Mouse (Mus musculus): Measurements from ENCODE around the gene Snx6.
"Not testable (repeated sequence)": the region's sequence is repeated elsewhere in the genome, so short reads cannot be mapped to it uniquely, and the experiment has no call there.

Snx6 gene

DNA sequence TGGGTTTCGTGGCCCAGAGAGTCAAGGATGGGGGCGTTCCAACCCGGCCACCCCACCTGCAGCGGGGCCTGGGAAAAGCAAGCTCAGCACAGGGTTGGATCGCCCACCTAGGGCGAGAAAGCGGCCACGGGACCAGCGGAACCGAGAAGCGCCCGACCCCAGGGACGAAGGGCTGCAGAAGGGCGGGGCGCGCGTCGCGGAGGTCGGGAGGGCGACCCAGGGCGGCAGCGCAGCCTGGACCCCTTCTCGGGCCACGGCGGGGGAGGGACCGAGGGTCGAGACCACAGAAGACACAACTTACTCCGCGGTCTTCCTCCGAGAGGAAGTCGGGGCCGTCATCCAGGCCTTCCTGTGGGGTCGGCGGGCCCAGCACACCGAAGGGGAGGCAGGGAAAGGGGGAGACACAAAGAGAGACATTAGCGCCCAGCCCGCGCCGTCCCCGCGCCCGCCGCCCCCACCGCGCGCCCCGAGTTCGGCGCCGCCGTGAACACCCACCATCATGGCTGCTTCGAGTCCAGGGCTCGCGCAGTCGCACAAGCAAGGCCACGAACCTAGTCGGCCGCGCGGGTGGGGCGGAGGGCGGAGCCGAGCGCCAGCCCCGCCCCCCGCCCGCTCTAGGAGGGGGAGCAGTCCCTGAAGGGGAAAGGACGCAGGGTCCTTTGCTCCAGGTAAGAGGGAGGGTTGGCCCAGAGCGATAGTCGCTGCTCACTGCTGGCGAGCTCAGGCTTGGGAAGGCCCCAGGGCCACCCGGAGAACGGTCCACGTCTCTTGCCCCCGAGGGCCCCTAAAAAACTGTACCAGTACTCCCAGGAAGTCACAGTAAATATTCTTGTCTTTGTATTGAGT, at the start of gene Snx6:
Gene Snx6 (minus strand): TSS at position 551 of the 846 bp plus-strand sequence.
- peak; percentile 66 to 73 for DNase-seq (ENCODE audit: low read depth in 2 of 2, low spot score in 2 of 2)

DNA sequence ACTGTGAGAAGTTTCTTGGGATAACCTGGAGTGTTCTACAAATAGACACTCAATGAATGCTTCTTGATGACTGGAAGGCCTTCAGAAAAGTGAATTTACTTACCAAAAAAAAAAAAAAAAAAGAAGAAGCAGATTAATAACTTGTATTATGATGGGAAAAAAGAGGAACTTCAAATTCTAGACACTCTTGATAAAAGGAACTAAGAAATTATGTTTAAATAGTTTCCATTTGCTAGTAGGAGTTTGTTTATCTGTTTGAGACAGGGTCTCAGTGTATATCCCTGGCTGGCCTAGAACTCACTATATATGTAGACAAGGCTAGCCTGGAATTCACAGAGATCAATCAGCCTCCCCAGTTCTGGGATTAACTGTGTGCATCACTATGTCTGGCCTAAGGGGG, 48.9 kb upstream of the Snx6 start:
- no peak for DNase-seq (ENCODE audit: low read depth in 2 of 2, low spot score in 2 of 2)

DNA sequence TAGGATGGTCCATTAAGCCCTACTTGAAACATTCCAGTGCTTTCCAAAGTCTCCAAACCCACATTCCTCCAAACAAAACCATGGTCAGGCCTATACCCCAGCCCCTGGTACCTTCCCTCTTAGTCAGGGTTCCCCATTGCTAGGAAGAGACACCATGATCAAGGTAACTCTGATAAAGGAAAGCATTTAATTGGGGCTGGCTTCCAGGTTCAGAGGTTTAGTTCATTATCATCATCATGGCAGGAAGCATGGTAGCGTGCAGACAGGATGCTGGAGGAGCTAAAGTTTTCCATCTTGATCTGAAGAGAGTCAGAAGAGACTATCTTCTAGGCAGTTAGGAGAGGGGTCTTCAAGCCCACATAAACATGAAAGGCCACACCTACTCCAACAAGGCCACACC, 46.1 kb upstream of the Snx6 start:
- no peak for DNase-seq (ENCODE audit: low read depth in 2 of 2, low spot score in 2 of 2)

- no peak for DNase-seq (ENCODE audit: low read depth in 2 of 2, low spot score in 2 of 2)
These were observed 44.3 kb upstream of the Snx6 start for GRCm38 (mm10) chr12:54839815-54840214.

DNA sequence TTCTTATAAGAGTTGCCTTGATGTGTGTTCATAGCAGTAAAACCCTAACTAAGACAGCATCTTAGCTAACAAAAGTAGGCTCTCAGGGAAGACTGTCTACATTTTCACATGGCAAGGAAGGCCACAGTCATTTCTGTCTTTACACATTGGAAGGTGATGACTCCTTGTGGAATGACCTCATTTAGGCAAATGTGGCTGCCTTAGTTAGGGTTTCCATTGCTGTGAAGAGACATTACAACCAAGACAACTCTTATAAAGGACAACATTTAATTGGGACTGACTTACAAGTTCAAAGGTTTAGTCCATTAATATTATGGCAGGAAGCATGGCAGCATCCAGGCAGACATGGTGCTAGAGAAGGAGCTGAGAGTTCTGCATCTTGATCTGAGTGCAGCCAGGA, 43.4 kb upstream of the Snx6 start:
- no peak for DNase-seq (ENCODE audit: low read depth in 2 of 2, low spot score in 2 of 2)

DNA sequence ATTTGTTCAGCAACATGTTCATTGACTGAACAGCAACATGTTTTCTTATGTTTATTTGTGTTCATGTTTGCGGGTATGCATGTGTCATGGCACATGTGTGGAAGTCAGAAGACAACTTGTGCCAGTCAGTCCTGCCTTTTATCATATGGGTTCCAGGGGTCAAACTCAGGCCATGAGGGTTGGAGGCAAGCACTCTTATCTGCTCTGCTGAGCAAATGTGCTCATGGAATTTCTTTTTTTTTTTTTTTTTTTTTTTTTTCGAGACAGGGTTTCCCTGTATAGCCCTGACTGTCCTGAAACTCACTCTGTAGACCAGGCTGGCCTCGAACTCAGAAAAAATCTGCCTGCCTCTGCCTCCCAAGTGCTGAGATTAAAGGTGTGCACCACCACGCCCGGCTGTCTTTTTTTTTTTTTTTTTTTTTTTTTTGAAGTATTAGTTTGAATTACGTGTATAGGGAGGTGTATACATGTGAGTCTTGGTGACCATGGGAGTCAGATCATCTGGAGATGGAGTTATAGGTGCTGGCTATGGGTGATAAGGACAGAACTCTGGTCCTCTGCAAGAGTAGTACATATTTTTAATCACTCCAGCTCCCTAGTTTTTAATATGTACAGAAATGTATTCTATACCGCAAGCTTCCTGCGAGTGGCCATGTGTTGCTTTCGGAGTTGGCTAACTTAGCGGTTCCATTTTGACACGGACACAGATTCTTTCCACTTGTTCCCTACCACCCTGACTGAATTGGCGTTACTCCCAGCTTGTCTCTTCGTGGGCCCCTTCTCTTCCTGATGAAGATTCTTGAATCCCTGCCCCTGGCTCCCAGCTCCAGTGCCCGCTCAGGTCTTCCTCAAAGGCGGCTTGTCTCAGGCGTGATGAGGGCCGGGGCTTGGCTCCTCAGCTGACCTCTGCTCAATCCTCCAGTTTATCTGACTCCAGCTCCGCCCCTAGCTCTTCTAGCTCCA, 40.4 kb upstream of the Snx6 start:
- DNase-seq (ENCODE audit: low read depth in 2 of 2, low spot score in 2 of 2) = no peak

DNA sequence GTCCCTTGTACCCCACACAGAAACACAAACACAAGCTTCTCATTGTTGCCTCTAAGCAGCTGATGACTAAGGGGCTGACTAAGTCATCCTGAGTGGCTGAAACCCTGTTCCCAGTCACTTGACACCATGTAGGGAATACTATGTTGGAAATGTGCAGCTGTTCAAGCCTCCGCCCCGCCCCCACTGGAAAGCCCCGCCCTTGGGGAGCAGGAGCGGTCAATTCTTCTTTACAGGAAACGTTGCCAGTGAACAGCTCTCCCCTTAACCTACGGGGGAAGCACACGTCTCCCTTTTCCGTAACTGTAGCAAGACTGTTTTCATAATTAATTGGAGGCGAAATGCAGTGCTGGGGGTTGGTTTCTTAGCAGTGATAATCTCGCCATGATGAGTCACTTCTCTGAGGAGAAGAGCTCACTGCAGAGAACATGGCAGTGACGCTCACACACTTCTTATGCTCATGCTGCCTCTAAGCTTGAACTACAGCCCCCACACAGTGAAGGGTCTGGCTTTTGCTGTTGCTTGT, 39.5 kb upstream of the Snx6 start:
- DNase-seq (ENCODE audit: low read depth in 2 of 2, low spot score in 2 of 2) = peak in 1 of 2 experiments; percentile 7

DNA sequence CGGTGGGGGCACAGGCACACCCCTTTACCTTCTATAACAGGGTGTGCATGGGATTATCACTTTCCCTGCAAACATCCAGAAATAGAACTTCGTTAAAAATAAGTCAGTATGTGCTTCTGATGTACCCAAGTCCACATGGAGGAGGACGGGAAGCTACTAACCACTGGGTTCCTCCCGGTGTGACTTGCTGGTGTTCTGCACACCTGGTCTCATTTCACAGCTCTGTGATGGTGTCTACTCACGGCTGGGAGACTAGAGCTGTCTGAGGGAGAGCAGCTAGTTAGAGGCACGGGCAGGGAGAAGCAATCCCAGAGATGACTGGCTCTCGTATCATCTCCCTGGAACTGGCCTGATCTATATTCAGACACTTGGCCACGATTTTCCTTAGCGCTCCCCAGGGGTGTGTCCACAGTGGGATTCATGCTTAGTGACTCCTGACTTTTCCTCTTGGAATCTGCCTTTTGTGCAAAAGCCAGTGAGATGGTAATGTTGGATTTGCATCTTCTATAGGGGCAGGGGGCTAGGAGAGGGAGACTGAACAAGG, 38.4 kb upstream of the Snx6 start:
- DNase-seq (ENCODE audit: low read depth in 2 of 2, low spot score in 2 of 2) = no peak

- not testable (repeated sequence) for DNase-seq (ENCODE audit: low read depth in 2 of 2, low spot score in 2 of 2)
These were observed 36.4 kb upstream of the Snx6 start for GRCm38 (mm10) chr12:54831927-54832326.

- DNase-seq (ENCODE audit: low read depth in 2 of 2, low spot score in 2 of 2) = peak; percentile 66 to 79
These were observed 35.1 kb upstream of the Snx6 start for GRCm38 (mm10) chr12:54830574-54830973.

DNA sequence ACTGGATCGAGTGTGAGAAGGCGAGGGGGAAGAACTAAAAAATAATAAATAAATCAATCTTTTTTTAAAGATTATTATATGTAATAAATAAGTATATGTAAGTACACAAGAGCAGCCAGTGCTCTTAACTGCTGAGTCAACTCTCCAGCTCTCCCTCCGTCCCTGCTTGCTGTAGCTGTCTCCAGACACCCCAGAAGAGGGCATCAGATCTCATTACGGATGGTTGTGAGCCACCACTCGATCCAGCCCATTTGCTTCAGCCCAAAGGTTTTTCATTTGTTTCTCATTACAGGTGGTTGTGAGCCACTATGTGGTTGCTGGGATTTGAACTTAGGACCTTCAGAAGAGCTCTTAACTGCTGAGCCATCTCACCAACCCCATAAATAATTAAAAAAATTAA, 34.4 kb upstream of the Snx6 start:
- DNase-seq (ENCODE audit: low read depth in 2 of 2, low spot score in 2 of 2) = no peak

GRCm38 (mm10) chr12:54828043-54828442, 32.5 kb upstream of the Snx6 start:
- DNase-seq (ENCODE audit: low read depth in 2 of 2, low spot score in 2 of 2) = no peak

GRCm38 (mm10) chr12:54825202-54825601, 29.7 kb upstream of the Snx6 start:
- DNase-seq (ENCODE audit: low read depth in 2 of 2, low spot score in 2 of 2) = no peak

- no peak for DNase-seq (ENCODE audit: low read depth in 2 of 2, low spot score in 2 of 2)
These were observed 27.4 kb upstream of the Snx6 start for GRCm38 (mm10) chr12:54822836-54823426.

- DNase-seq (ENCODE audit: low read depth in 2 of 2, low spot score in 2 of 2) = no peak
These were observed 25.2 kb upstream of the Snx6 start for GRCm38 (mm10) chr12:54820684-54821161.

DNA sequence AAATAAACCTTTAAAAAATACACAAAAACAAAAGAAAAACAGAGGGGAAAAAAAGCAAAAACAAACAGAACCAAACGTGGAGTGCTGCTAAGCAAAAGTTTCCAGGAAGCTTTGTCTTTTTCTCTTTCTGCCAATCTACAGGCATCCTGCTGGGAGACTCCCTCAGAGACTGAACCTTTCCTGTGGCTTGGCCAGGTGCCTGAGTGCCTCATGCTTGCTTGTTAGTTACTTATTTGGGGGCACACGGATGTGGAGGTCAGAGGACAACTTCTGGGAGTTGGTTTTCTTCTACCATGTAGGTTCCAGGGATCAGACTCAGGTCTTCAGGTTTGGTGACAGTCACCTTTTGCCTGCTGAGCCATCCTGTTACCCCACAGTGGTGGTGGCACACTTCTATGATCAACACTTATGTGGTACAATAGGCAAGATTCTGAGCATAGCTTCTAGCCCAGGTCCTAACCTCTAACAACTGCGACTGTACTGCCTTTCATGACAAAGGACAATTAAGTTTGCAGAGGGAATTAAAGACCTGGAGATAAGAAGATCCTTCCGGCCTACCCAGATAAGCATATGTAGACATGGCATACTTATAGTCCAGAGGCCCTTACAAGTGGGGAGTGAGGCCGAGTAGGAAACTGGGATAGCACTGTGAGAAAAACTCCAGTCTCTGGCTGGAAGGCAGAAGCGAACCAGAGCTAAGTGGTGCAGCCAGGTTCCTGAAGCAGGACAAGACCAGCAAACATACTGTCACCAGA, 23.9 kb upstream of the Snx6 start:
- no peak for DNase-seq (ENCODE audit: low read depth in 2 of 2, low spot score in 2 of 2)

GRCm38 (mm10) chr12:54810142-54810541, 14.6 kb upstream of the Snx6 start:
- no peak for DNase-seq (ENCODE audit: low read depth in 2 of 2, low spot score in 2 of 2)

DNA sequence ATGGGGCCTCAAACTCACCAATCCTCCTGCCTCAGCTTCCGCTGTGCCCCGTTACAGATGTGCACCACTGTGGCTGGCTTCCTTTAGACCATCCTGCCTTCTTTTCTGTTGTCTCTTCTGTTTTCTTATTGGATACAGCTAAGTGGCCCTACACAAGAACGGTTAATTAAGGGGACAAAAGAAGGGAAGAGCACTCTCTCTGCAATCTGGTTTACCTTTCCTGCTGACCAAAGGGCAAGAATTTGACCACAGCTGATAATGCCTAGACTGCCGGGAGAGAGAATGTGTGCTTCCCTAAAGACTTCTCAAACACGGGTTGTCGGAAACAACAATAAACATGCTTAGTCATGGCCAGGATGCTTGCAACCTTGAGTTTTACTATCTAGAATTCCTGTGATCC, 12.0 kb upstream of the Snx6 start:
- no peak for DNase-seq (ENCODE audit: low read depth in 2 of 2, low spot score in 2 of 2)

GRCm38 (mm10) chr12:54806131-54806530, 10.6 kb upstream of the Snx6 start:
- DNase-seq (ENCODE audit: low read depth in 2 of 2, low spot score in 2 of 2) = no peak

Data from CD8-positive naive resting alpha-beta T cell, adult 2 months (primary cell).